Mouse (Mus musculus): ENCODE measurements around the gene Mospd2.

Gene Mospd2

DNA sequence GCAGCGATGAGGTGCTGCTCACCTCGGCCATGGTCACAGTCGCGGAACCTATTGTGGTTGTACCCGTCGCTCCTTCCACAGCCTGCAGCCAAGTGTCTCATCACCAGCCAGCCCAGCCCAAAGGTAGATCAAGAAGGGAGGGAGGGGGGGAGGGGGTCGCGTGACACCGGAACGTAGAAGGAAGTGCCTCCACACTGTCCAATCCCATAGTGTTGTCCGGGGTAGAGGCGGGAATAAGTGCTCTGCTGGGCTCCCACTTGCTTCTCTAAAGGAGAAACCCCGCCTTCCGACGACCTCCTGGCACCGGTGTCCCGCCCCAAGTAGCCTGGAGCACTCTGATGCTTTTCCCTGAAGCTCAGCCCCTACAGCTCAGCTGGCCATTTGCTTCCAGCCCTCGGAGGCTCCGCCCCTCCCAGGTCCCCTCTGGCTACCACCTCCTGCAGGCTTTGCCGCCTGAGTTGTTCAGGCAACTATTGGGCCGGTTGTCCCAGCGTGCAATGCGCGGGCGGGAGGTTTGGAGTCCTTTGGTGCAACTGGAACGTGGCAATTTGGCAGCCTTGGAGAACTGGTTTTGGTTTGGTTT, at the start of gene Mospd2, which contains the start of gene Fancb:
Gene Mospd2 (minus strand): TSS at position 183 of the 583 bp plus-strand sequence.
Gene Fancb (plus strand): TSS at position 400 of the 583 bp plus-strand sequence.
- peak; percentile 21 to 67 for DNase-seq (ENCODE audit: low spot score in 2 of 2)

GRCm38 (mm10) chrX:165004779-165005324, 24.7 kb upstream of the Mospd2 start, which contains the start of gene Gm17604:
TSS of gene Gm17604 (minus strand) at chrX:165004829.
- no peak for DNase-seq (ENCODE audit: low spot score in 2 of 2)

DNA sequence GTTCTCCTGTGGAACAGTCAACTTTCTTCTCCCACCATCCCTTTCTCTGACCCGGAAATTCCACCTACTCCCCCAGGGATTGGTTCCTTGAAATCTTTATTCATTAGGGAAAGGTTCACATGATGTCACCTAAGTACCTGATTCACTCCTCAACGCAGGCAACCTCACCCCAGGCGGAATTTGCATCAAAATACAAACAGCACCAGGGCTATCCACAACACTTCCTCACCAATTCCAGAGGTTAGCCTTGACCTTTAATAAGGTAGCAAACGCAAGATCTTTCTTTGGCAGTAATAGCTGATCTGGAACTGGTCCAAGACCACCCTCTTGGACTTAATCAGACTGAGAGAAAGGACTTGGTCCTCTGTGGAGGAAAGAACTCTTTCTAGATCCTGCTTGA, 23.0 kb upstream of the Mospd2 start:
- DNase-seq (ENCODE audit: low spot score in 2 of 2), result no peak

DNA sequence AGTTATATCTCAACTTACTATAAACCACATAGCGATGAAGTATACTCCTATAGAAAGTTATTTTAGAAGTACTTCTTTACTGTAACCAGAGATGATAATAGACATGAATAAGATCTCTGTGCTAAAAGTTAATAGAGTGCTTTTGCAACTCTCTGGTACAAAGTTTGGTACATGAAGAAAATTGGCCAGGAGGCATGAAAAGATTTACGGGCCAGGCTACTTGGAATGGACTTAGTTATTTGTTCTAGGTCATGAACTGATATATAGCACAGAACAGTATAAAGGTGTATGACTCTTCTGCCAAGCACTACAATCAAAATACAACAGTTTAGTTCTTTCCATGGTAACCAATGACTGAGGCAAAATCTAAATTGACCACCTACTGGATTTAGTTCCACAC, 1.3 kb downstream of the Mospd2 start:
- no peak for DNase-seq (ENCODE audit: low spot score in 2 of 2)

- DNase-seq (ENCODE audit: low spot score in 2 of 2), result no peak
Measured at GRCm38 (mm10) chrX:164971206-164971605, 9.0 kb downstream of the Mospd2 start.

DNA sequence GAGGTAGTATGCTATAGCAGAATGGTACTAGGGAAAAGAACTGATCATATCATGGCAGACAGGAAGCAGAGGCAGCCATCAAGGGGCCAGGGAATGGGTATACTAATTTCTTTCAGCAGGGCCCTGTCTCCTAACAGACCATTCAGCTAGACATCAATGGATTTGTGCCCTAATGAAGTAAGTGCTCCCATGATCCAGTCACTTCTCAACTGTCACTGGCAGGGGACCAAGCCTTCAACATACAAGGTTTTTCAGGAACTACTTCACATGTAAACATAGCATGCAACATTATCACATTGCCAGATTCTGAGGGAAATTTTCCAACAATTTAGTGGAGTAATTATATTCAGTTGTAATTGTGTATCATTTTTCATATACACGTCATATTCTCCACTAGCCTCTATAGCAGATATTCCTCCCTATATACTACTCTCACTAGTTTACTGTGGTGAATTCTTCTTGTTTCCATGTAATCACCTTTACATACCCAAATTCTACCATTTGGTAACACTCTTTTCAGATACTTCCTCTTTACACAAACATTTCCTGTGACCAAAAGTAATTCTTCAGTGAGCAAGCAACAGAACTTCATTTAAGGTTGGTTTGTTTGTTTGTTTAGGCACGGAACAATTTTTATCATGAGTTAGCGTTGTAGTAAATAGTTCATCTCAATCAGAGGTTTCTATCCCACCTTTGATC, 14.3 kb downstream of the Mospd2 start:
- DNase-seq (ENCODE audit: low spot score in 2 of 2), result no peak

GRCm38 (mm10) chrX:164952601-164953375, 27.4 kb downstream of the Mospd2 start:
- DNase-seq (ENCODE audit: low spot score in 2 of 2), result no peak

DNA sequence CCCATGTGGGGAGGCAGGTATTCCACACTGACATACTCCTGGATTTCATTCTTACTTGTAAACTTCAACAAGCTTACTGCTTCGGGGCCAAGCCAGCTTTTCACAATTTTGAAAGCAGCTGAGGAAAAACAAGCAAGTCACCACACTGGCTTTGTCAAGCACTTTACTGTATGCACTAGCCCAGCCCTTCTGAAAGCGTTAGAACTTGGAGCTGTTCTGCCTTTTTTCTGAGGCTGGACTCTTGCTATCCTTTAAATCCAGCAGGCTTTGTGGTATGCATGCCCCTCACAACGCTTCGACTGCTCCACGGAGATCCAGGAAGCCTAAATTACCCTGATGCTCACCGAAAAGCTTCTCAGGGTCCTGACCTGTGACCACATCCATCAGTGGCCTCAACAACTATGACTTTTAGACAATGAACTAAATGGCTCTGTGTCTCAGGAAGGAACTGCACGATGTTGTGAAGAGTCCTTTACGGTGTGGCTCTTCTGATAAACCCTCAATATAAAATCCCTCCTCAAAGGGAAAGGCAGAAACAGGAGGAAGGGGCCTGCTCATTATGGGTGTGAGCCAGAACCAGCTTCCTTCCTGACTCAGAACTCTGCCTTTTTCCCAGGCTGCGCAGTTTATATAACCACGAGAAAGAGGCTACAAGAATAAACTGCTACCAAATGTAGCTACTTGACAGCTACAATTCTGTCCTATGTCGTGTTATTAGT, 28.2 kb downstream of the Mospd2 start:
- no peak for DNase-seq (ENCODE audit: low spot score in 2 of 2)

DNA sequence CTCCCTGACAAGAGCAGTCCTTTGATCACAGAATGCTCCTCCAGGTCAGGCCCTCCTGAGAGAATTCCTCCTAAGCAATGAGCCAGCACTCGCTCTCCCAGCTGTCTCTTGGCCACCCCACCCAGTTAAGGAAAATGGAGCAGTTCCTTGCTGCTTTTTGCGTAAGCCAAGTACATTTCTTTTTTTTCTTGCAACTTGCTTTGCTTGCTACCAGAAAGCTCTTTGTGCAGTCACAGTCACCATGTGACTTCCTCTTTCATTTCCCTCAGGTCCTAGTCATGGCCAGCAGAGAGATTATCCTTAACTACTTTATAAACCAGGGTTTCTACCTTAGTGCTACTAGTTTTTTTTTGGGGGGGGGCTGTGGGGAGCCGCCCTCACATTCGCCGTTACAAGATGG, 38.6 kb downstream of the Mospd2 start:
- no peak for DNase-seq (ENCODE audit: low spot score in 2 of 2)

DNA sequence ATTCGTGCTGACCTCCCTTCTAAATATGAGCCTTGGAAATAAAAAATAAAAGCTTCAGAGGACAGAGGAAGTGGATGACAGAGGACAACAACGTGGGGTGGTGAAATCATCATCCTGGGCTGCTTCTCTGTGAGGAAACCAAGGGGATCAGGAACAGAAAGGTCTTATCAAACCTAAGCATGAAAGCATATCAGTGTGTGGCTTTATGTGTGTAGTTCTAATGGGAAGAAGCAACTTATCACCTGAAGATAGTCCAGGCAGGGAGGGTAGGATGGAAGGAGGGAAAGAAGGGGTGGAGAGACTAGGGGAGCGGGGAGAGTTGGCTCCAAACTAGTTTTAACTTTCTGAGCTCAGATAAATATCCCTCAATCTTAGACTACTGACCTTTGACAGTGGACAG, 67.2 kb downstream of the Mospd2 start:
- no peak for DNase-seq (ENCODE audit: low spot score in 2 of 2)

DNA sequence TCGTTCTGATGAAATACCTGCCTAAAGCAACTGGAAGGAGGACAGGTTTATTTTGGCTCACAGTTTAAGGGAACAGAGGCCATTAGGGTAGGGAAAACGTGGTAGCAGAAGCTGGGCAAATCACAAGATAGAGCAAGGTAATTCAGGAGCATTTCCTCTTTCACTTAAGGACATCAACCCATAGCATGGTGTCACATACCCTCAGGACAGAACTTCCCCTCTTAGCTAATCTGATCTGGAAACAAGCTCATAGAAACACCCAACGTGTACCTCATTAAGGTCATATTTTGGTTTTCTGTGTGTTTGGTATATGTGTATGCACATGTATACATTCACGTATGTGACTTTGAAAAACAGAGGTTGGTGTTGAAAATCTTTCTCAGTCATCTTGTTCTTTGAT, 68.0 kb downstream of the Mospd2 start:
- no peak for DNase-seq (ENCODE audit: low spot score in 2 of 2)

GRCm38 (mm10) chrX:164901847-164902246, 78.3 kb downstream of the Mospd2 start:
- no peak for DNase-seq (ENCODE audit: low spot score in 2 of 2)

GRCm38 (mm10) chrX:164899805-164900204, 80.4 kb downstream of the Mospd2 start:
- no peak for DNase-seq (ENCODE audit: low spot score in 2 of 2)

DNA sequence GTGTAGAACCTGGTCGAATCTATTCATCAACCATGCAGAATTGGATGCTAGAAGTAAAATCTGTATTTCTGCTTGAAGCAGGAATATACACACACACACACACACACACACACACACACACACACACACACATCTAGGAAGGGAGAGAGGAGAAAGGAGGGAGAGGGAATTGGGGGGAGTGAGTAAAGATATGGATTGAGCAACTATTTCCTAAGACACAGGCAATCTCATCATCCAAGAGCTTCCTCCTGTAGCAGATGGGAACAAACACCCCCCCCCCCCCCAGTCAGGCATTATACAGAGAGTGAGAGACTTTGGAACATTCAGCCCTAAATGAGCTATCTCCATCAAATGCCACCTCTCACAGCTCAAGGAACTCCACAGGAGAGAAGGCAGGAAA, 93.9 kb downstream of the Mospd2 start:
- no peak for DNase-seq (ENCODE audit: low spot score in 2 of 2)

Measured in cerebellum, postnatal 4 days (tissue).